Comparison of ENCODE assay signal across 9 mouse cellular contexts in the genomic region with DNA sequence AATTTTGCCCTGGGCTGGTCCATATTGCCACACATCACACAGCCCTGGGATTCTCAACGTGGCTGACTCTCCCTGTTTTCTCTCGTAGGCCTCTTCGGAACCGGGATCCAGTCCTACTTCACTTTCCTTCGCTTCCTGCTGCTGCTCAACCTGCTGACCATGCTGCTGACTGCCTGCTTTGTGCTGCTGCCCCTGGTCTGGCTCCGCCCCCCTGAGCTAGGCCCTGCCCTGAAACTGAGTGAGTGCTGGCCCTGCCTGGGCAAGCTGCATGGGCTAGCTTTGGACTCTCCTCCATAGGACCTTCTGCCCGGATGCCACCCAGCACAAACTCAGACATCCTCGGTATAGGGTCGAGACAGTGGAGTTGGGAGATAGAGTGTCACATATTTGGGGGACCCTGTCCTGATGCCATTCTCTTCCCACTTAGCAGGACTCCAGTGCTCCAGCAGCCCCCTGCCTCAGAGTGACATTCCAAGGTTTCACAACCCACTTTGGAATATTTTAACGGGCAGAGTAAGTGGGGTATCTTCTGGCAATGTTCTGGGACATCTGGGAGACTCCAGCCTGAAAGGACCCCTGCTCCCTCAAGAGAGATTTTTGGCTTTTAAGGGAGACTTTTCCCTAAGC. TPM values are rescaled to one million over a fixed set of nuclear protein-coding genes. Genes with fewer than 3 reads are reported as not detected.
DNase-seq lines count a peak whose midpoint lies in the region; ATAC-seq lines count a peak whose summit lies in the region.
"Had no signal": no experiment of that assay in that cellular context is flagged by ENCODE, and none has a peak within 500 bp of the region (broad histone marks: within the 10 kb centered on the region; RNA-seq: fewer than 3 reads in every experiment).

No protein-coding gene starts in this region.

- peak overlapping the region; percentile 79 for H3K4me3 ChIP-seq in heart, embryonic 10.5 days
- peak overlapping the region; percentile 41 for H3K4me3 ChIP-seq in kidney, embryonic 16.5 days (ENCODE audit: low read length)
- peak overlapping the region; percentile 10; the same call in 1 of the 2 replicates for H3K4me3 ChIP-seq in macrophage (ENCODE audit: inconsistent target)
- peak overlapping the region; percentile 32 for H3K4me3 ChIP-seq in stomach, embryonic 15.5 days (replicated peaks)

- peak; percentile 97 for DNase-seq in heart, adult 11 months
- DNase-seq in heart, adult 8-10 months (ENCODE audit: low spot score), result no peak
- peak; percentile 89 for DNase-seq in heart, embryonic 10.5 days (ENCODE audit: low spot score)
- no peak for DNase-seq in ovary, postnatal 10 days (ENCODE audit: low spot score)
- DNase-seq in urinary bladder, postnatal 25 days (ENCODE audit: low spot score), result no peak

- 40% methylated on average over 10 of the region's 10 CpGs for WGBS in heart, embryonic 10.5 days
- WGBS in kidney, embryonic 16.5 days, result 42% methylated on average over 10 of the region's 10 CpGs
- 77% methylated on average over 10 of the region's 10 CpGs for WGBS in macrophage (ENCODE audit: missing documents)
- WGBS in stomach, embryonic 15.5 days, result 47% methylated on average over 10 of the region's 10 CpGs

- peak overlapping the region; percentile 70 for H3K9ac ChIP-seq in kidney, embryonic 16.5 days (replicated peaks; ENCODE audit: low read length)
- no peak overlapping the region for H3K9ac ChIP-seq in stomach, embryonic 15.5 days

- peaks cover 49% of the 10 kb centered on the region for H3K4me1 ChIP-seq in heart, embryonic 10.5 days
- peaks cover 39% of the 10 kb centered on the region for H3K4me1 ChIP-seq in kidney, embryonic 16.5 days (ENCODE audit: insufficient read depth, low read length)
- H3K4me1 ChIP-seq in stomach, embryonic 15.5 days, result peaks cover 42% of the 10 kb centered on the region

- H3K27me3 ChIP-seq in heart, embryonic 10.5 days (ENCODE audit: insufficient read depth, poor library complexity, severe bottlenecking), result peaks cover 43% of the 10 kb centered on the region
- no peaks in the 10 kb centered on the region for H3K27me3 ChIP-seq in kidney, embryonic 16.5 days (ENCODE audit: insufficient read depth, low read length)
- H3K27me3 ChIP-seq in stomach, embryonic 15.5 days (replicated peaks), result no peaks in the 10 kb centered on the region

- no peaks in the 10 kb centered on the region for H3K9me3 ChIP-seq in heart, embryonic 10.5 days
- no peaks in the 10 kb centered on the region for H3K9me3 ChIP-seq in kidney, embryonic 16.5 days (ENCODE audit: low read length)
- H3K9me3 ChIP-seq in stomach, embryonic 15.5 days, result no peaks in the 10 kb centered on the region

- H3K36me3 ChIP-seq in heart, embryonic 10.5 days, result no peaks in the 10 kb centered on the region
- H3K36me3 ChIP-seq in kidney, embryonic 16.5 days (ENCODE audit: insufficient read depth, low read length), result no peaks in the 10 kb centered on the region
- H3K36me3 ChIP-seq in macrophage (ENCODE audit: inconsistent target), result no peaks in the 10 kb centered on the region
- H3K36me3 ChIP-seq in stomach, embryonic 15.5 days, result no peaks in the 10 kb centered on the region

- H3K79me2 ChIP-seq in macrophage (ENCODE audit: inconsistent target), result no peaks in the 10 kb centered on the region

- peak overlapping the region; percentile 93 for H3K27ac ChIP-seq in heart, embryonic 10.5 days
- H3K27ac ChIP-seq in kidney, embryonic 16.5 days (ENCODE audit: low read length), result no peak overlapping the region
- 0 out of 2 replicates have a peak overlapping the region, but pooled peaks have one; percentile 12 for H3K27ac ChIP-seq in macrophage
- no peak overlapping the region; the same call in 1 of the 2 replicates for H3K27ac ChIP-seq in stomach, embryonic 15.5 days

- ATAC-seq in kidney, embryonic 16.5 days (ENCODE audit: low FRiP score, low TSS enrichment), result no peak
- ATAC-seq in stomach, embryonic 15.5 days (ENCODE audit: insufficient read depth, low FRiP score, low read depth), result no peak

- peak overlapping the region; percentile 62 for H3K4me2 ChIP-seq in kidney, embryonic 16.5 days (replicated peaks; ENCODE audit: low read depth, low read length)
- H3K4me2 ChIP-seq in stomach, embryonic 15.5 days, result peak overlapping the region; percentile 66

RNA-seq across cellular contexts. Expression of gene Tmc6, which starts 1.8 kb away (rescaled TPM):
- 10 to 100 TPM; 11.7 to 14.6 (median 12.8) TPM for total RNA-seq in heart, adult 8-10 months (2022)
- polyA plus RNA-seq in heart, embryonic 10.5 days (2016; fragmentation: Nextera tagmentation; extraction: Ambion mirVana), result 30.6 and 33.3 TPM in 2 replicates
- 47.9 and 50.5 TPM in 2 replicates for polyA plus RNA-seq in kidney, embryonic 16.5 days (2015; fragmentation: Nextera tagmentation; extraction: Ambion mirVana)
- 10 to 100 TPM in 24 of 26 experiments, 1 to 10 TPM in 2; 8.5 to 80.6 (median 27.5) TPM for total RNA-seq in macrophage (2018; cell fraction: chromatin; rRNA removed)
- total RNA-seq in macrophage (2018; cell fraction: cytosol; rRNA removed), result 10 to 100 TPM in 14 of 26 experiments, 1 to 10 TPM in 12; 4.6 to 23.6 (median 10.7) TPM
- 10 to 100 TPM in 20 of 26 experiments, 1 to 10 TPM in 6; 8.2 to 54.5 (median 17.3) TPM for total RNA-seq in macrophage (2018; cell fraction: nucleus; rRNA removed)
- polyA plus RNA-seq in macrophage (2018), result 11.1 to 22.1 TPM (median 17.9 TPM) in 3 replicates
- 28.3 and 29.4 TPM in 2 replicates for polyA plus RNA-seq in stomach, embryonic 15.5 days (2015; fragmentation: Nextera tagmentation; extraction: Ambion mirVana)

RNA-seq across cellular contexts. Expression of gene Tmc8, which starts 1.9 kb away (rescaled TPM):
- 1 to 10 TPM; 2.3 to 4.4 (median 3.6) TPM for total RNA-seq in heart, adult 8-10 months (2022)
- 3.7 and 3.9 TPM in 2 replicates for polyA plus RNA-seq in heart, embryonic 10.5 days (2016; fragmentation: Nextera tagmentation; extraction: Ambion mirVana)
- 3.6 TPM in 2 replicates for polyA plus RNA-seq in kidney, embryonic 16.5 days (2015; fragmentation: Nextera tagmentation; extraction: Ambion mirVana)
- total RNA-seq in macrophage (2018; cell fraction: chromatin; rRNA removed), result 10 to 100 TPM in 3 of 26 experiments, 1 to 10 TPM in 21, under 1 TPM in 2; 0.33 to 13.2 (median 2.9) TPM
- total RNA-seq in macrophage (2018; cell fraction: cytosol; rRNA removed), result 1 to 10 TPM in 21 of 26 experiments, under 1 TPM in 5; 0.47 to 7.0 (median 2.4) TPM
- total RNA-seq in macrophage (2018; cell fraction: nucleus; rRNA removed), result 10 to 100 TPM in 3 of 26 experiments, 1 to 10 TPM in 20, under 1 TPM in 3; 0.82 to 13.0 (median 3.1) TPM
- 3.2 to 4.9 TPM (median 4.8 TPM) in 3 replicates for polyA plus RNA-seq in macrophage (2018)
- polyA plus RNA-seq in stomach, embryonic 15.5 days (2015; fragmentation: Nextera tagmentation; extraction: Ambion mirVana), result 4.1 and 5.4 TPM in 2 replicates

RNA-seq across cellular contexts. Expression of gene 6030468B19Rik, which starts 13.7 kb away (rescaled TPM):
- total RNA-seq in heart, adult 8-10 months (2022), result not detected
- 4.3 and 4.8 TPM in 2 replicates for polyA plus RNA-seq in heart, embryonic 10.5 days (2016; fragmentation: Nextera tagmentation; extraction: Ambion mirVana)
- polyA plus RNA-seq in kidney, embryonic 16.5 days (2015; fragmentation: Nextera tagmentation; extraction: Ambion mirVana), result 0.33 and 0.54 TPM in 2 replicates
- not detected for total RNA-seq in macrophage (2018; cell fraction: chromatin; rRNA removed)
- total RNA-seq in macrophage (2018; cell fraction: cytosol; rRNA removed), result not detected
- not detected for total RNA-seq in macrophage (2018; cell fraction: nucleus; rRNA removed)
- not detected in 3 replicates for polyA plus RNA-seq in macrophage (2018)
- polyA plus RNA-seq in stomach, embryonic 15.5 days (2015; fragmentation: Nextera tagmentation; extraction: Ambion mirVana), result 2.0 and 7.2 TPM in 2 replicates
- polyA plus RNA-seq: testis, adult 2 months had no signal

RNA-seq across cellular contexts. Expression of gene Gm20708, which starts 25.7 kb away (rescaled TPM):
- total RNA-seq in heart, adult 8-10 months (2022), result 1 to 10 TPM in 2 of 4 experiments, under 1 TPM in 1, not detected in 1; 0.63 to 1.3 (median 1.2) TPM
- 1.1 TPM in 2 replicates for polyA plus RNA-seq in heart, embryonic 10.5 days (2016; fragmentation: Nextera tagmentation; extraction: Ambion mirVana)
- polyA plus RNA-seq in kidney, embryonic 16.5 days (2015; fragmentation: Nextera tagmentation; extraction: Ambion mirVana), result 0.26 and 0.44 TPM in 2 replicates
- 10 to 100 TPM in 20 of 26 experiments, 1 to 10 TPM in 6; 2.7 to 18.9 (median 12.5) TPM for total RNA-seq in macrophage (2018; cell fraction: chromatin; rRNA removed)
- total RNA-seq in macrophage (2018; cell fraction: cytosol; rRNA removed), result 1 to 10 TPM in 15 of 26 experiments, under 1 TPM in 11; 0.44 to 2.5 (median 1.1) TPM
- 10 to 100 TPM in 5 of 26 experiments, 1 to 10 TPM in 21; 1.1 to 15.8 (median 6.8) TPM for total RNA-seq in macrophage (2018; cell fraction: nucleus; rRNA removed)
- polyA plus RNA-seq in macrophage (2018), result 0.79 to 1.5 TPM (median 1.5 TPM) in 3 replicates
- polyA plus RNA-seq in stomach, embryonic 15.5 days (2015; fragmentation: Nextera tagmentation; extraction: Ambion mirVana), result 0.53 and 1.3 TPM in 2 replicates
- polyA plus RNA-seq: testis, adult 2 months had no signal

RNA-seq across cellular contexts. Expression of gene Syngr2, which starts 25.7 kb away (rescaled TPM):
- 100 to 1,000 TPM; 123 to 137 (median 131) TPM for total RNA-seq in heart, adult 8-10 months (2022)
- 68.1 and 76.3 TPM in 2 replicates for polyA plus RNA-seq in heart, embryonic 10.5 days (2016; fragmentation: Nextera tagmentation; extraction: Ambion mirVana)
- polyA plus RNA-seq in kidney, embryonic 16.5 days (2015; fragmentation: Nextera tagmentation; extraction: Ambion mirVana), result 93.2 and 106 TPM in 2 replicates
- total RNA-seq in macrophage (2018; cell fraction: chromatin; rRNA removed), result 10 to 100 TPM; 31.8 to 86.4 (median 54.3) TPM
- total RNA-seq in macrophage (2018; cell fraction: cytosol; rRNA removed), result 100 to 1,000 TPM; 120 to 182 (median 142) TPM
- 100 to 1,000 TPM in 14 of 26 experiments, 10 to 100 TPM in 12; 59.2 to 135 (median 103) TPM for total RNA-seq in macrophage (2018; cell fraction: nucleus; rRNA removed)
- 138 to 194 TPM (median 167 TPM) in 3 replicates for polyA plus RNA-seq in macrophage (2018)
- 132 and 137 TPM in 2 replicates for polyA plus RNA-seq in stomach, embryonic 15.5 days (2015; fragmentation: Nextera tagmentation; extraction: Ambion mirVana)

Comparison
In these comparisons a context has a peak if more than half of its experiments do, and no peak if none do; other contexts are left out.
1. DNase-seq: peak in heart, adult 11 months (single experiment) and heart, embryonic 10.5 days (single experiment); none in heart, adult 8-10 months (single experiment), ovary, postnatal 10 days (single experiment) and urinary bladder, postnatal 25 days (single experiment).
2. H3K27ac ChIP-seq: peak in heart, embryonic 10.5 days (single experiment) and macrophage (single experiment); none in kidney, embryonic 16.5 days (single experiment) and stomach, embryonic 15.5 days (single experiment).
3. H3K4me3 ChIP-seq: peak in every context shown above with its lines; median percentile 79 in heart, embryonic 10.5 days; 41 in kidney, embryonic 16.5 days; 32 in stomach, embryonic 15.5 days; 10 in macrophage.